In genomic region chr10:67846016-67846650, GRCm38 (mm10) we compare ENCODE assay signal across 10 mouse cellular contexts.
A peak's percentile ranks its signal among the peaks of the same experiment; 100 is the strongest.
DNase-seq lines count a peak whose midpoint lies in the region.
"Had no signal": no experiment of that assay in that cellular context is flagged by ENCODE, and none has a peak within 500 bp of the region (broad histone marks: within the 10 kb centered on the region; RNA-seq: fewer than 3 reads in every experiment).

No protein-coding gene starts in this region.

- DNase-seq in heart, adult 11 months, result peak; percentile 56
- DNase-seq in heart, postnatal 14 days, result no peak
- peak; percentile 88 for DNase-seq in Muller cell, postnatal 12 days (ENCODE audit: inconsistent ontology term)
- peak; percentile 43 to 66 for DNase-seq in lung, adult 18-20 months
- peak; percentile 20 to 45 for DNase-seq in lung, postnatal 4 days
- no peak for DNase-seq in kidney, postnatal 10 days
- DNase-seq in c-Kit-positive CD71-positive TER-119-positive erythroid progenitor cells, embryonic 14.5 days (ENCODE audit: low spot score), result no peak
- DNase-seq: gastrocnemius, postnatal 25 days; liver, postnatal 0 days; thymus, postnatal 36 days had no signal

- intact Hi-C loops in heart, postnatal 14 days (cut with DNase I), result no loop called here

Comparison
In these comparisons a context has a peak if more than half of its experiments do, and no peak if none do; other contexts are left out.
1. DNase-seq: peak in heart, adult 11 months (single experiment), Muller cell, postnatal 12 days (single experiment), lung, adult 18-20 months (2 of 2) and lung, postnatal 4 days (2 of 2); none in heart, postnatal 14 days (0 of 2), kidney, postnatal 10 days (single experiment) and c-Kit-positive CD71-positive TER-119-positive erythroid progenitor cells, embryonic 14.5 days (single experiment).